Mouse (Mus musculus) kidney, adult 2 months (tissue): ENCODE results near the gene Mab21l2. TPM values are rescaled to one million over a fixed set of nuclear protein-coding genes. Genes with fewer than 3 reads are reported as not detected.

Experiments
- DNase-seq: peaks from one replicate; pipeline ENCODE4 v3.0.0; 2021
- H3K27ac ChIP-seq: fragments of 200-500 bp; 2 replicates; pipeline ENCODE4 v1.5.1; 2012; ENCODE audit warnings: low read depth, low read length, control low read depth, inconsistent platforms; ENCODE audit not compliant: insufficient read depth
- H3K27me3 ChIP-seq: fragments of 200-500 bp; replicated peaks from 2 replicates; pipeline ENCODE4 v1.6.1; 2012; ENCODE audit warnings: mild to moderate bottlenecking, moderate library complexity, low read length, inconsistent platforms; ENCODE audit not compliant: control insufficient read depth, insufficient read depth
- H3K36me3 ChIP-seq: fragments of 200-500 bp; 2 replicates; pipeline ENCODE4 v1.6.1; 2012; ENCODE audit warnings: mild to moderate bottlenecking, moderate library complexity, low read length, inconsistent platforms; ENCODE audit not compliant: control insufficient read depth, insufficient read depth
- H3K4me1 ChIP-seq: fragments of 200-500 bp; 2 replicates; pipeline ENCODE4 v1.6.1; 2011; ENCODE audit warnings: low read length; ENCODE audit not compliant: control insufficient read depth, insufficient read depth
- H3K4me3 ChIP-seq: fragments of 200-500 bp; 2 replicates; pipeline ENCODE4 v1.5.1; 2011; ENCODE audit warnings: mild to moderate bottlenecking, low read depth, low read length, control low read depth; ENCODE audit not compliant: insufficient read depth
- CTCF ChIP-seq: fragments of 200-500 bp; conservative IDR thresholded peaks from 2 replicates; pipeline ENCODE4 v1.5.1; 2011; ENCODE audit warnings: low read depth, mild to moderate bottlenecking, control low read depth, low read length, moderate library complexity, mixed read lengths; ENCODE audit not compliant: insufficient read depth, insufficient read length
- POLR2A ChIP-seq: fragments of 200-500 bp; IDR thresholded peaks from one replicate; pipeline ENCODE4 v1.6.1; 2011; ENCODE audit warnings: low read depth, low read length, control low read depth
- WGBS: fragments of 180-500 bp; shearing (Covaris S2); methylation state at CpG from one replicate; pipeline ENCODE4 v1.1.7; 2018; 5-methylcytosine and 5-hydroxymethylcytosine counted together
- polyA plus RNA-seq: library from polyadenylated mRNA; depleted of rRNA; stranded (reverse); fragments of >200 nt; gene quantifications from 2 replicates; pipeline ENCODE4 v1.2.3, GENCODE M21; 2012

Gene Mab21l2
- polyA plus RNA-seq, 1 experiment, result 0.08 TPM

- DNase-seq, result no peak
- H3K4me1 ChIP-seq, result no peaks in the 10 kb centered on the region
- no peaks in the 10 kb centered on the region for H3K27me3 ChIP-seq
- no peak overlapping the region for H3K27ac ChIP-seq
- TF ChIP-seq CTCF, result no peak
- TF ChIP-seq POLR2A, result no peak
- H3K36me3 ChIP-seq, result no peaks in the 10 kb centered on the region
- WGBS, result 77% methylated on average over 4 of the region's 4 CpGs
- no peak overlapping the region for H3K4me3 ChIP-seq
These were observed 12.0 kb upstream of the Mab21l2 start for GRCm38 (mm10) chr3:86560281-86561022.

- H3K27ac ChIP-seq, result no peak overlapping the region
- no peak for DNase-seq
- no peak overlapping the region for H3K4me3 ChIP-seq
- no peaks in the 10 kb centered on the region for H3K27me3 ChIP-seq
- WGBS, result 96% methylated on average over 4 of the region's 4 CpGs
- TF ChIP-seq CTCF, result no peak
- TF ChIP-seq POLR2A, result no peak
- H3K4me1 ChIP-seq, result no peaks in the 10 kb centered on the region
- no peaks in the 10 kb centered on the region for H3K36me3 ChIP-seq
These were observed 11.2 kb upstream of the Mab21l2 start for GRCm38 (mm10) chr3:86559635-86560034.

DNA sequence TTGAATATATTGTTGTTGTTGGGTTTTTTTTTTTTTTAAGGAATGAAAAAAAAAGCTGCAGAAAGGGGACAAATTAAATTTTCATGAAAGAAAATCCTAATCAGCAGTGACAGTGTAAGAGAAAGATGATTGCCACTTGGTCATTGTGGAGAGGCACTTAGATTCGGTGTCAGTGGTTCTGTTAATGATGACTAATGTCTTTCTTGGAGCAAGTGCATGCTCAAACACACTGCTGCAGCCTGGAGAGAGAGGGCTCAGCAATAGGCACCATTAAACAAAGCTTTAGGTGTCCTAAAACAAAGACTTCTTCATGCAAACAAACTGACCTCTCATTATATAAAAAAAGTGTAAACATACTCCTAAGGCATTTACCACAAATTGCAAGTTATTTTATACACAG is 10.5 kb upstream of the Mab21l2 start:
- TF ChIP-seq POLR2A (no peak), CTCF (no peak)
- Histone ChIP-seq H3K27me3 (no peaks in the 10 kb centered on the region), H3K36me3 (no peaks in the 10 kb centered on the region), H3K4me1 (no peaks in the 10 kb centered on the region), H3K4me3 (no peak overlapping the region), H3K27ac (no peak overlapping the region)
- WGBS, result 65% methylated on average over 1 of the region's 1 CpGs
- no peak for DNase-seq

GRCm38 (mm10) chr3:86552170-86552569 is 3.7 kb upstream of the Mab21l2 start:
- Histone ChIP-seq H3K4me1 (no peaks in the 10 kb centered on the region), H3K27ac (no peak overlapping the region), H3K4me3 (no peak overlapping the region), H3K27me3 (no peaks in the 10 kb centered on the region), H3K36me3 (no peaks in the 10 kb centered on the region)
- TF ChIP-seq CTCF, result no peak
- WGBS, result 86% methylated on average over 5 of the region's 5 CpGs
- no peak for DNase-seq

- Histone ChIP-seq H3K4me1 (no peaks in the 10 kb centered on the region), H3K36me3 (no peaks in the 10 kb centered on the region), H3K27me3 (no peaks in the 10 kb centered on the region), H3K4me3 (no peak overlapping the region), H3K27ac (no peak overlapping the region)
- 74% methylated on average over 8 of the region's 8 CpGs for WGBS
- no peak for DNase-seq
- TF ChIP-seq CTCF (no peak), POLR2A (no peak)
These were observed 2.7 kb upstream of the Mab21l2 start for GRCm38 (mm10) chr3:86551011-86551728.

GRCm38 (mm10) chr3:86550301-86551010 is 2.0 kb upstream of the Mab21l2 start:
- no peak for TF ChIP-seq CTCF
- no peak for TF ChIP-seq POLR2A
- 78% methylated on average over 22 of the region's 22 CpGs for WGBS
- DNase-seq, result no peak
- no peak overlapping the region for H3K4me3 ChIP-seq
- H3K36me3 ChIP-seq, result no peaks in the 10 kb centered on the region
- H3K4me1 ChIP-seq, result no peaks in the 10 kb centered on the region
- no peak overlapping the region for H3K27ac ChIP-seq
- H3K27me3 ChIP-seq, result no peaks in the 10 kb centered on the region
